Mouse (Mus musculus): ENCODE results near the gene Ldlr.
"Not testable (repeated sequence)": the region's sequence is repeated elsewhere in the genome, so short reads cannot be mapped to it uniquely, and the experiment has no call there.

Gene Ldlr

DNA sequence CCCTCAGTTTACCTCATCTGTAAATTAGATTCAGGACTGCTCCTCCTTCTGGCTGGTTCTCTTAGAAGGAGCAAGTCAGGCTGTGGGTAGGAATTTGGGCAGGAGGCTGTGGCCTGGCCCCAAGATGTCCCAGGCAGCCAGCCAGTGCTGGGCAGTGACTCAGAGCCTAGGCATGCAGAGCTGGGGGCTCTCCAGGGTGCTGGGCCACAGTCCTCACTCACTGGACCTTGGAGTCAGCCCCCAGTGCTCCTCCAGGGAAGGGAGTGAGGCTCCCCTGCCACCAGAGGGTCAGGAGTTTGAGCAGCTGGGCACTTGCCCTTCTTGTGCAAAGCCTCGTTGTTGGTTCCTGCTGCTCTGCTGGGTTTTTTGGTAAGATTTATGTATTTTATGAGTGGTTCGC lies 30.7 kb downstream of the Ldlr start:
- peak; percentile 91 to 95 for DNase-seq (ENCODE audit: inconsistent age in 2 of 2, low spot score in 1 of 2)

DNA sequence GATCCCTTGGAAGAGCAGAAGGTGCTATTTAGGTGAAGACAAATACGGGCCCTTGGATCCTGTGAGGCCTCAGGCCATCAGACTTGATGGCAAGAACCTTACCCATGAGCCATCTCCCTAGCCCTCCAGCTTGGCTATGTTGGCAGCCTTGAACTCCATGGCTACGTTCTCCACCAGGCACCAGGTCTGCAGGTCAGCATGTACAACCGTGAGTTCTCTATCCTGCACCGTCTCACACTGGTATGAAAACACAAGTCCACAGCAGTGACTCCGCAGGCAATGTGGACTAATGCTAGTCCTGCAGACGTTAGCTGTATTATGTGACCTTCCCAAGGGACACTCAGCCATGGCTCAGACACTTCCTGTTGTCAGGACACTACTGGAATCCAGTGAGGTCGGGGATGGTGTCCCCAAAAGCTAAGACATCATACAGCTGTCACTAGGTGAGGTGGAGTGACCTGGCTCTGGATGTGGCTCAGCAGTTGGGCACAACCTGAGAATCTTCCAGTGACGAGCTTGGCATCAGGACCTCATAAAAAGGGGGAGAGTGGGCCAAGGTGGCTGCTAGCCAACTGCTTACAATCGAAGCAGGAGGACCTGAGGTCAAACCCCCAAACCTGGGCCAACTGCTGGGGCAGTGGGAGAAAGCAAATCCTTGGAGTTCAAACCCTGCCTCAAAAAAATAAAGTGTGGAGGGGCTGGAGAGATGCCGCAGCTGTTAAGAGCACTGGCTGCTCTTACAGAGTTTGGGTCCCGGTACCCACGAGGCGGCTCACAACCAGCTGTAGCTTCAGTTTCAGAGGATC lies 31.4 kb downstream of the Ldlr start:
- peak; percentile 28 to 60 for DNase-seq (ENCODE audit: inconsistent age in 2 of 2, low spot score in 1 of 2)

DNA sequence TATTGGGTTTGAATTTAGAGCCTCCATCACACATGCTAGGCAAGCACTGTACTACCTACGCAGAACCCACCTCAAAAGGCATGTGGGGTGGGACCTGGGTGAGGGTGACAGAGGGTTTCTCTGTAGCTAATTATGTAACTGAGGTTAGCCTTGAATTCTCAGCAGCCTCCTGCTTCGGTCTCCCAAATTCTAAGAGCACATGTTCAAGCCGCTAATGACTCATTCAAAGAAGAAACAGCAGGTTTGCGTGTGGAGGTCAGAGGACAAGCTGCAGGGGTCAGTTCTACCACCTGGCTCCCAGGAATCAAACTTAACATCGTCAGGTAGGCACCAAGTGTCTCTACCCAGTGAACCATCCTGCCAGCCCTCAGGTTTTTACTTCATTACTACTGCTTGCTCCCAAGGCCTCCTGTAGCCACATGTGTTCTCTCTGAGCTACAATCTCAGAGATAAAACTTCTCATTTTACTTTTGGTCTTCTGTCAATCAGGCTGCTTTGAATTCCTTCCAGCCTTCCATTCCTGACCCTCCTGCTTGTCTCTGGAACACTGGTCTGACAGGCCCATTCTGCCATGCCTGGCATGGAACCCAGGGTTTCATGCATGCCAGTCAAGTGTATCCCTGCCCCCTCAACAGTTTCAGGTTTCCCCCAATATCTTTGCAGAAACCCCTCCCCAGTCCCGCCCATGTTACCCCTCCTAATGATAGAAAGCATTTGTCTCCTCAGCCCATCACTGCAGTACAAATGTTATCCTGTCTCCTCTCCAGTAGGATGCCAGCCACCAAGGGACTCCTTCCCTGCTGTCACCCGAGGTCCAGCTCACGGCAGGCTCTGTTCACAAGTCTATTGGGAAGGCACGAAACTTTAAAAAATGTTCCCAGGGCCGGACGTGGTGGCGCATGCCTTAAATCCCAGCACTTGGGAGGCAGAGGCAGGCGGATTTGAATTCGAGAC lies 35.6 kb downstream of the Ldlr start:
- no peak for DNase-seq (ENCODE audit: inconsistent age in 2 of 2, low spot score in 1 of 2)

DNA sequence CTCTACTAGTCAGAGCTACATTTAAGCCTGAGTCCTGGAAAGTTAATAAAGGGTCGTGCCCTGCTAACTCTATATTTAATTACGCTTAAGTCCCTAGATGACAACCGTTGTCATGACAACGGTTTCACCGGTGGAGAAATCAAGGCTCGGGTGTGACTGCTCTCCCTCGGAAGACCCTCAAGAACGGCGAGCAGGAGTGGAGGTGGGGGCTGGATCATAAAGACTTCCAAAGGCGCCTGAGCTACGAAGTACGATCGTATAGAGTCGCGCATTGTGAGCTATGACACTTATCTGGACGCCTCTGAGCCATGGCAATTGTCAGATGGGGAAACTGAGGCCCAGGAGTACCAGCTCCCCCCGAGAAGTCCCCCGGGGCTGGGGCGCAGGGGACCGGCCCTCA lies 36.4 kb downstream of the Ldlr start:
- no peak for DNase-seq (ENCODE audit: inconsistent age in 2 of 2, low spot score in 1 of 2)

DNA sequence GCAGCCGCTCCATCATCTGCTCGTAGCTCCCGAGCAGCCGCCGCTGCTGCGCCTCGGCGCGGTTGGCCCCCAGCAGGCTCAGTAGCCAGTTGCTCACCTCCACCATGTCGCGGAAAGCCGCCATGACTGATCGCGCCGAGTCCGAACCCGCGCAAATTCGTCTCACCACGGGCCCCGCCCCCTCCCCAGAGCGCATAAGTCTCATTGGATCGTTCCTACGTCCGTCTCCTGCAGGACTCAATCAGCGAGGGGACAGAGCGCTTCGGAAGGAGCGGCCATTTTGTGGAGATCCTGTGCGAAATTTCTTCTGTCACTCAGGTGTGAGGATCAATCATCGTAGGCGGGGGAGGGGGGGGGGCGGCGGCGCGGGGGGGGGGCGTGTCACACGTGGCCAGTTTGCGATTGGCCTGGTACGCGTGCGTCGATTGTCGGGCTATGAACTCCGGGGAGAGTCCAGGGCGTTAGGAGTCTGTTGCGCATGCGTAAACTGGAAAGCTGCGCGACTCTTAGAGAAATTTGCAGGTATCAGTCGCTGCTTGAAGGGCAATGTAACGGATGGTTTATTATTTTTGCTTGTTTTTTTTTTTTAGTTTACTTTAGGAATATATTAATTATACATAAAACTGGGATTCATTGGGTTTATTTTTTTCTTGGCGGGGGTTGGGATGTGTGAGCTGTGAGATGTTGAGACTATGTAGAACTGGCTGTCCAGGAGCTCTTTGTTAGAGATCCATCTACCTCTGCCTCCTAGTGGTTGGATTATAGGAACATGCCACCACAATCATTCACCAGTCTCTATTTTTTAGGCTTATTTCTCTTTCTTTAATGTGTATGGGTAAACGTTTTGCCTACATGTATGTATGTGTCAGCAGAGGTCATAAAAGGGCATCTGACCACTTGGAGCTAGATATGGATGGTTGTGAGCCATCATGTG lies 37.1 kb downstream of the Ldlr start, which contains the start of gene Spc24:
Gene Spc24 (minus strand): TSS at position 149 of the 934 bp plus-strand sequence.
- peak; percentile 95 to 98 for DNase-seq (ENCODE audit: inconsistent age in 2 of 2, low spot score in 1 of 2)

DNA sequence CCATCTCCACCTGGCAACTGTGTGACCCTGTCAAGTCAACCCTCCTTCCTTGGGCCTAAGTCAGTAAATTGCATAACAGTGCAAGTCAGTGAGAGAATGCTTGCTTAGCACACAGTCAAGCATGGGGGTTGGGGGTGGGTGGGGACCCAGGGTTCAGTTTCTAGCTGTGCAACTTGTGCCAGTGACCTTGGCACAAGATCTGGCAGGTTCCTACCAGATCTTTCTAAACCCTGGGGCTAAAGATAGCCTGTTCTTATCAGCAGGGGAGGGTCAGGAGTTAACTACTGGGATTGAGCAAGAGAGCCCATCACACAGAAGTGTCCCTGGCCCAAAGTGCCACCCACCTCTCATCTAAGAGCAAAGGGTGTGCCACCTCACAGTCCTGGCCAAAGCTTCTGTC lies 38.9 kb downstream of the Ldlr start:
- peak; percentile 51 to 74 for DNase-seq (ENCODE audit: inconsistent age in 2 of 2, low spot score in 1 of 2)

DNA sequence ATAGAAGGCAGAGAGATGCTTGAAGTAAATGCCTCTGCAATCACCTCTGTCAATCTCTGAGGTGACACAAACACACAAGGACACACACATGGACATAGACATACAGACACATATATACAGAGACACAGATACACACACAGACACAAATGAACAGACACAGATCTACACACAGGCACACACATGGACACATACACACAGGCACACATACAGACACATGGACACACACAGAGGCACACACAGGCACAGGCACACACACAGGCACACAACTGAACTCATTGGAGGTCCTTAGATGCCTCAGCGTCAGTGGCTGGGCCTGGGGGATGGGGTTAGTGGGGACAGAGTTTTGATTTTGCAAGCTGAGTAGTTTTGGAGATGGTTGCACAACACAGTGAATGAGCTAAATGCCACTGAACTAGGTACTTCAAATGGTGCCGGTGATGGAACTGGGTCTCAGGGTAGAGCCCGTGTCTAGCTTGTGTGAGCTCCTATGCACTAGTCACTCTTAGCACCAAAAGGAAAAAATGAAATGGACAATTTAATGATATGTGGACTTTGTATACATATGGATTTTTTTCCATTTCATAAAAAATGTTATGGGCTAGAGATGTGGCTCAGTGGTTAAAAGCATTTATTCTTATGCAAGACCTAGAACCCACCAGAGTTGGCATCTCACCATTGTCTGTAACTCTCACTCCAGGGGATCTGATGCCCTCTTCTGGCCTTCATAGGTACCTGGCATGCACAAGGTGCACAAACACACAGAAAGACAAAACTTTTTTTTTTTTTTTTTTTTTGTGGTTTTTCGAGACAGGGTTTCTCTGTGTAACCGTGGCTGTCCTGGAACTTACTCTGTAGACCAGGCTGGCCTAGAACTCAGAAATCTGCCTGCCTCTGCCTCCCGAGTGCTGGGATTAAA lies 41.1 kb downstream of the Ldlr start:
- no peak for DNase-seq (ENCODE audit: inconsistent age in 2 of 2, low spot score in 1 of 2)

DNA sequence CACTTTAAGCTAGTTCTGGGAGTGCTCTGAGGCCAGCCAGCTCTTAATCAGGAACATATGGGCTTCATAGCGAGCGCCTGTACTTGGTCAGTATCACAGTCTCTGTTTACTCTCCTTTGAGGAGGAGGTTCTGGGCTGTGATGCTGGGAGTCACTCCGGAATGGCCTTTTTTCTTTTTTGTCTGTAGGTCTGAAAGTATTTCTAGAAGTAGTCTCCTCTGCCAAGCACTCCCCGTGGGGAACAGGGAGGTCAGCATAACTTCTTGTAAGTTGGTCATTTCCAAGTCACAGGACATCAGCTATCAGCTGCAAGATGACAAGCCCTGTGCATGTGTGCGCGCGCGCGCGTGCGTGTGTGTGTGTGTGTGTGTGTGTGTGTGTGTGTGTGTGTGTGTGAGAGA lies 44.6 kb downstream of the Ldlr start:
- no peak for DNase-seq (ENCODE audit: inconsistent age in 2 of 2, low spot score in 1 of 2)

DNA sequence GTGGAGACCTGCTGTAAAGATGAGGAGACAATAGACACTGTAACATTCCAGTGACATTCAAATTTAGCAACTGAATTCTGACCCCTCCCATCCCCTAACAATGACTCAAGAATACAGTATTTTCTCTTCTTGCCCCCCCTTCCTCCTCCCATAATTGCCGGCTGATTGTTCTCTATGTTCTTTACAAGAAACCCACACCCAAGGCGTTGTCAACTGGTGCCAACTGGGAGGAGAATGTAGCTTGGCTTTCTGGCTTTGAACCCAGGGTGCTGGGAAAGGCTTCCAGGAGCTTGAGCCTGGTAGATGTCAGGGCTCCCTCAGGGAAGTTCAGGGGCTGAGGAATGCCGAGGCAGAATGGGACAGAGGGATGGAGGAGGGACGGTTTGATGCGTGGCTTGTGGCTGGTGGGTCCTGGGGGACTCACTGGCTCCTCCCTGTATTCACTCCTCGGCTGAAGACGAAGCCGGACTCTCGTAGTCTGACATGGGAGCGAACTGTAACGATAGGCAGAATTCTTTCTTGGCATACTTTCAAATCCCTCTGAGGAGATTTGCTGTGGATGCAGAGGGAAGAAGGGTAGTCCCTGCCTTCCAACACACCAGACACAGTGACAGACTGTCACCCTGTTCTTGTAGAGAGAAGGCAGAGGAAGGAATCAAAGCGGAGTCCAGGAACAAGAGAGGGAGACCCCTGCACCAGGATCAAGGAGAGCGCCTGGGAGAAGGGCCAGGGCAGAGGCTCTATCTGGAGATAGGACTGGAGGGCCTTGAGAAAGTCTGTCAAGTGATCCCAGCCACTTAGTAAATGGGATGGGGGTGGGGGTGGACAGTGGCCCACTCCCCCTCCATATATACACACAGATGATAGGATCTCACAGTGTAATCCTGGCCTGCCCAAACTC lies 45.5 kb downstream of the Ldlr start:
- DNase-seq (ENCODE audit: inconsistent age in 2 of 2, low spot score in 1 of 2), result no peak

DNA sequence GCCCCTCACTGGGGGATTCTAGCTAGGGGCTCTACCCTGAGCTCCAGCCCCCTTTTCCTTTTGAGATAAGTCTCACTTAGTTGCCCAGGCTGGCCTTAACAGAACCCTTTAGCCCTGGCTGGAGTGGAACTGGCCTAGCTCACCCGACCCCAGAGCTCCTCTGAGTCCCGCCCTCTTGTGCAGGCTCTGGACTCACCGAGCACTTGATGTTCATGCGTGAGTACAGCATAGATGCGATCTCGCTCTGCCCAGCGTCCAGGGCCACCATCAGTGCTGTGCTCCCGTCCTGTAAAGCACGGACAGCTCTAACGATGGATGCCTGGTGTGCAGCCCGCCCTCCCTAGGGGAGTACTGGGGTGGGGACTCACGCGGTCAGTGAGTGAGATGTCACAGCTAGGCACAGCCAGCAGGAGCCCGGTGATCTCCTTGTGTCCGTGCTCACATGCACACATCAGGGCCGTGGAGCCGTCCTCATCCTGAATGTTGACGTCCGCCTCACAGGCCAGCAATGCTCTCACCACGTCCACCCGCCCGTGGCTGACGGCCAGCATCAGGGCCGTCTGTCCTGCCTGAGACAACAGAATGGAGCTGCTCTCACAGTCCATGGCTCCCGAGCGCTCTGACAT lies 46.4 kb downstream of the Ldlr start:
- peak in 1 of 2 experiments; percentile 34 for DNase-seq (ENCODE audit: inconsistent age in 2 of 2, low spot score in 1 of 2)

DNA sequence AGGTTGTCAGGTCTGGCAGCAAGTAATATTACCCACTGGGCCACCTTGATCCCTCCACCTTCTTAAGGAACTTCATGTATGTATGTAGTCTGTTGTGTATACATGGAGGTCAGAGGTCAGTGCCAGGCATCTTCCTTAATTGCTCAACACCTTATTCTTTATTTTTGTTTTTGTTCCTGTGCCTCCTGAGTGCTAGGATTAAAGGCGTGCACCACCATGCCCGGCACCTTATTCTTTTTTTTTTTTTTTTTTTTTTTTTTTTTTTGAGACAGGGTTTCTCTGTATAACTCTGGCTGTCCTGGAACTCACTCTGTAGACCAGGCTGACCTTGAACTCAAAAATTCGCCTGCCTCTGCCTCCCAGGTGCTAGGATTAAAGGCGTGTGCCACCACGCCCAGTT lies 50.1 kb downstream of the Ldlr start:
- not testable (repeated sequence) for DNase-seq (ENCODE audit: inconsistent age in 2 of 2, low spot score in 1 of 2)

DNA sequence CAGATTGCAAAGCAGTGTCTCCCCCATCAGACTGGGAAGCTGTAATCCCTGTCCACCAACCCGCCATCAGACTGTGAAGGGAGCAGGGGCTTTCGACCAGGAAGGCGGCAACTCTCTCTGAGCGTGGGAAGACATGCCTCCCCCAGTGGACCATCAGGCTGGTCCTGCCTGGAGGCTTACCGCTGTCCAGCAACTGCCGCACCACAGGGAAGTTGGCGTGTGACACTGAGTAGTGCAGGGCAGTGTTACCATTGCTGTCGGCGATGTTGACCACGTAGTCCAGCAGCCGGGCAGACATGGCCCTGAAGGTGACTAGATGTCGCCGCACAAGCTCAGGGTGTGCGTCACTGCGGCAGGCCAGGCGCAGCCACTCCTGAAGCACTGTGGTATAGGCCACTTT lies 51.1 kb downstream of the Ldlr start:
- DNase-seq (ENCODE audit: inconsistent age in 2 of 2, low spot score in 1 of 2), result no peak

DNA sequence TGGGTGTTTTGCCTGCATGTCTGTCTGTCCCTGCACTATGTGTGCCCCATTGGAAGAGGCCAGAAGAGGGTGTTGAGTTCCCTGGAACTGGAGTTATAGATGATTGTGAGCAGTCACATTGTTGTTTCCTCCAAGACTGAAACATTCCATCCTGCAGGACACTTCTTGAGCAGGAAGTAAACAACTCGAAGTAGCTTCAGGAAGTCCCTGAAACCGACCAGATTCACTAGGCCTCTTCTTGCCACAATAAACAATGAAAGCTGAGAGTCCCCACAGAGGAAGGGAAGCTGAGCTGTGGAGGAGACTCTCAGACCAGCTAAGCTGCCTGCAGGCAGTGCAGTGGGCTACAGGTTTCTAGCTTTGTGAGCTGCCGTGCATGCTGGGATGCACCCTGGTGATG lies 54.4 kb downstream of the Ldlr start:
- DNase-seq (ENCODE audit: inconsistent age in 2 of 2, low spot score in 1 of 2), result no peak

DNA sequence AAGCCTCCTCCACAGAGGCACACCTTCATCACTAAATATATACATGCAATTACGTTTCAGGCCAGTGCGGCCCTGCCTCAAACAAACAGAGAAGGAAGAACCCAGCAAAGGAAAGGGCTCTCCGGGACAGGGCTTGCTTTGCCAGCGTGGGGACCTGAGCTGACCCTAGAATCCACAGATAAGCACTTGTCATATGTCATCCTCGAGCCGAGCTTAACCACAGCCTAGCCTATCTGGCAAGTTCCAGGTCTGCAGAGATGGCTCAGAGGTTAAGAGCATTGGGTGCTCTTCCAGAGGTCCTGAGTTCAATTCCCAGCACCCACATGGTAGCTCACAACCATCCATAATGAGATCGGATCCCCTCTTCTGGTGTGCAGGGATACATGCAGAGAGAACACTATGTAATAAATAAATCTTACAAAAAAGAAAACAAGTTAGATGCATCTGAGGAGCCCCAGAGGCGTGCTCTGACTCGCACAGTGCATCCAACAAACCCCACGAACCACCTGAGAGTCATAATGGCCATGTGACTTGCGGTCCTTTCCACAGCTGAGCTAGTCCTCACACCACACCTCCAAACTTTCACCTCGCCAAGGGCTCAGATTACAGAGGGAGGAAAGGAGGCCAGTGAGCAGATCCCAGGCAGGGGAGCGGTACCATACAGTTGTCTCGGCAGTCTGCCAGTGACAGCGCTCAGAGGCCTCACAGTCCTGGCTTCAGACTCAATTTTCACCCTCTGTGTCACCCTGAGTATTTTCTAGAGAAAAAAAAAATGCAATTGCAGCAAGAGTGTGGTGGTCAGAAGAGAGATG lies 58.6 kb downstream of the Ldlr start:
- DNase-seq (ENCODE audit: inconsistent age in 2 of 2, low spot score in 1 of 2), result no peak

DNA sequence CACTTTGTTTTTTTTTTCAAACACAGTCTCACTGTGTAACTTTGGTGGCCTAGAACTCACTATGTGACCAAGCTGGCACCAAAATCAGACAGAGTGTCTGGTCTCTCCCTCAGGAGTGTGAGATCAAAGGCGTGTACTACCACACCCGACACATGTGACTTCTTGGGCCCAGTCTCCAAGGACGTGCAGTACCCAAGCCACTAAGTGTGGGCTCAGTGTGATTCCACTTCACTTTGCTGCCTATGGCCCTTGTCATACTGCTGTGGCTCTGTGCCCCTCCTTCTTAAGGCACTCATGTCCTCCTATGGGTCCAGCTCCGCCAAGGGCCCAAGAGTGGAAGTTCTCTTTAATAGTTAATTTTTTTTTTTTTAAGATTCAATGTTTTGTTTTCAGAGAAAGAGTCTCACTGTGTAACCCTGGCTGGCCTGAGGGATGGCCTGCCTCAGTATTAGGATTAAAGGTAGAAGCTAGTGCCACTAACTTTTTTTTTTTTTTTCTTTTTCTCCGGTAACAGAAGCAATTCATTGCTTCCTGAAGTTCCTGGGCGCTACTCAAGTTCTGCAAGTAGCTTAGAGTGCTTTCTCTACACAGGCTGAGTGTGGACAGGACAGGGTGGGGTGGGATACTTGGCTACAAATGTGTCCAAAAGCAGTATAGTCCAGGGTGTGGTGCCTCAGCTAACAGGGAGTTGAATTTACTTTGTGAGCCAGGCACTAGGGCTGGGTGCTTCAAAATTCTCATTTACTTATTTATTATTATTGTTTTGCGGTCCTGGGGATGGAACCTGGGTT lies 61.4 kb downstream of the Ldlr start:
- DNase-seq (ENCODE audit: inconsistent age in 2 of 2, low spot score in 1 of 2), result no peak

DNA sequence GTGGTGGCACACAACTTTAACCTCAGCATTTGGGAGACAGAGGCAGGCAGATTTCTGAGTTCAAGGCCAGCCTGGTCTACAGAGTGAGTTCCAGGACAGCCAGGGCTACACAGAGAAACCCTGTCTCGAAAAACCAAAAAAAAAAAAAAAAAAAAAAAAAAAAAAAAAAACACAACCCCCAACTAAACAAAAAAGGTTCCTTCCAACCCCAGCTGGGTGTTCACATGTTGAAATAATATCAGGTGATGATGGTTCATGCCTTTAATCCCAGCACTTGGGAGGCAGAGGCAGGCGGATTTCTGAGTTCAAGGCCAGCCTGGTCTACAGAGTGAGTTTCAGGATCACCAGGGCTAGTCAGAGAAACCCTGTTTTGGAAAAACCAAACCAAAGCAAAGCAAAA lies 63.0 kb downstream of the Ldlr start:
- not testable (repeated sequence) for DNase-seq (ENCODE audit: inconsistent age in 2 of 2, low spot score in 1 of 2)

DNA sequence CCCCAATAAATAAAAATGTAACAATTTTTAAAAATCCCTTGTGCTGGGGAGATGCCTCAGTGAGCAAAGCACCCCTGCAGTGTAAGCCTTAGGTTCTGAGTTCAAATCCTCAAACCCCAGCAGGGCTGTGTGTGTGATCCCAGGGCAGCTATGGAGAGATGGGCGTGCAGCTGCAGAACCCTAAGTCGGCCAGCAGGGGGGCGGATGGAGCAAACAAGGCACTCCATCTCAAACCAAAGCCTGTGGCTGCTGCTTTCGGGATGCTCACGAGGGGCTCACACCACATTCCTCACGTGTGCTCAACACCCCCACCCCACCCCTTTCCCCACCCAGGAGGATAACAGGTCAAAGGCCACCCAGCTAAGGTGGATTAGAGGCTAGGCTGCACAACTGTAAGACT lies 63.6 kb downstream of the Ldlr start:
- DNase-seq (ENCODE audit: inconsistent age in 2 of 2, low spot score in 1 of 2), result peak; percentile 71 to 86

Measured in adrenal gland, adult (tissue).